Mouse (Mus musculus) MEL (cell line): Measurements from ENCODE around the gene 4930432M17Rik. TPM values are rescaled to one million over a fixed set of nuclear protein-coding genes. Genes with fewer than 3 reads are reported as not detected.

Source experiments
- DNase-seq: peaks from one replicate; pipeline ENCODE4 v3.0.0; 2011; ENCODE audit warnings: low read depth, low spot score
- H3K27ac ChIP-seq: 2 replicates; pipeline ENCODE4 v1.5.1; 2012; ENCODE audit warnings: low read depth, mild to moderate bottlenecking, control low read depth, low read length, moderate library complexity; ENCODE audit not compliant: control insufficient read depth
- H3K27me3 ChIP-seq, 2 experiments: fragments of 150-350 bp in 1 of 2; sonication (generic) in 1 of 2; 2 replicates each; pipeline ENCODE4 v1.6.1; 2012; ENCODE audit warnings: low read length in 2 of 2, mild to moderate bottlenecking in 2 of 2, improper control_type of control experiment in 1 of 2, moderate library complexity in 1 of 2; ENCODE audit not compliant: insufficient read depth in 2 of 2, control insufficient read depth in 1 of 2
- H3K36me3 ChIP-seq, 2 experiments: 2 replicates each; pipeline ENCODE4 v1.6.1; 2012 to 2014; ENCODE audit warnings: low read length in 2 of 2, improper control_type of control experiment in 1 of 2, inconsistent platforms in 1 of 2, mild to moderate bottlenecking in 1 of 2; ENCODE audit not compliant: insufficient read depth in 2 of 2, control insufficient read depth in 1 of 2
- H3K4me1 ChIP-seq, 2 experiments: fragments of 150-350 bp in 1 of 2; sonication (generic) in 1 of 2; 2 replicates each; pipeline ENCODE4 v1.6.1; 2012; ENCODE audit warnings: low read length in 2 of 2, improper control_type of control experiment in 1 of 2, mild to moderate bottlenecking in 1 of 2; ENCODE audit not compliant: insufficient read depth in 2 of 2, control insufficient read depth in 1 of 2
- H3K4me3 ChIP-seq, 2 experiments: fragments of 150-350 bp in 1 of 2; sonication (generic) in 1 of 2; 2 replicates each; pipeline ENCODE4 v1.5.1; 2012; ENCODE audit warnings: low read depth in 2 of 2, low read length in 2 of 2, mild to moderate bottlenecking in 2 of 2, moderate library complexity in 2 of 2, control low read depth in 1 of 2, improper control_type of control experiment in 1 of 2; ENCODE audit not compliant: control insufficient read depth in 1 of 2, insufficient read depth in 1 of 2
- H3K79me2 ChIP-seq: 2 replicates; pipeline ENCODE4 v1.6.1; 2012; ENCODE audit warnings: mild to moderate bottlenecking, low read length, moderate library complexity; ENCODE audit not compliant: control insufficient read depth, poor library complexity, insufficient read depth
- H3K9ac ChIP-seq: 2 replicates; pipeline ENCODE4 v1.6.1; 2012; ENCODE audit warnings: low read depth, mild to moderate bottlenecking, control low read depth, low read length, moderate library complexity; ENCODE audit not compliant: control insufficient read depth, poor library complexity, severe bottlenecking
- H3K9me3 ChIP-seq: fragments of 150-350 bp; sonication (generic); replicated peaks from 2 replicates; pipeline ENCODE4 v1.6.1; 2012; ENCODE audit warnings: mild to moderate bottlenecking, low read length, improper control_type of control experiment, moderate library complexity; ENCODE audit not compliant: insufficient read depth
- BHLHE40 ChIP-seq: IDR thresholded peaks from 2 replicates; pipeline ENCODE4 v1.6.1; 2012; ENCODE audit warnings: low read depth, mild to moderate bottlenecking, inconsistent platforms, low read length, improper control_type of control experiment, borderline replicate concordance
- CHD1 ChIP-seq: IDR thresholded peaks from 2 replicates; pipeline ENCODE4 v1.6.1; 2012; ENCODE audit warnings: low read depth, mild to moderate bottlenecking, inconsistent platforms, low read length, improper control_type of control experiment
- CHD2 ChIP-seq: IDR thresholded peaks from 2 replicates; pipeline ENCODE4 v1.6.1; 2011; ENCODE audit warnings: low read length, improper control_type of control experiment
- CTCF ChIP-seq, 3 experiments: IDR thresholded peaks in 2 of 3; conservative IDR thresholded peaks in 1 of 3; 2 replicates each; pipeline ENCODE4 v1.5.1; 2011 to 2012; ENCODE audit warnings: low read length in 3 of 3, low read depth in 2 of 3, mild to moderate bottlenecking in 2 of 3, improper control_type of control experiment in 1 of 3, inconsistent platforms in 1 of 3, mixed read lengths in 1 of 3, moderate library complexity in 1 of 3; ENCODE audit not compliant: control insufficient read depth in 1 of 3, insufficient read depth in 1 of 3, poor library complexity in 1 of 3, severe bottlenecking in 1 of 3
- E2F4 ChIP-seq: IDR thresholded peaks from 2 replicates; pipeline ENCODE4 v1.6.1; 2011; ENCODE audit warnings: low read depth, low read length, improper control_type of control experiment, borderline replicate concordance
- EP300 ChIP-seq, 2 experiments: IDR thresholded peaks; 2 replicates each; pipeline ENCODE4 v1.6.1; 2011; ENCODE audit warnings: improper control_type of control experiment in 2 of 2, low read length in 2 of 2, low read depth in 1 of 2, mild to moderate bottlenecking in 1 of 2
- ETS1 ChIP-seq: IDR thresholded peaks from 2 replicates; pipeline ENCODE4 v1.6.1; 2012; ENCODE audit warnings: low read depth, mild to moderate bottlenecking, inconsistent platforms, low read length, improper control_type of control experiment, moderate library complexity
- GATA1 ChIP-seq: IDR thresholded peaks from 2 replicates; pipeline ENCODE4 v1.6.1; 2011; ENCODE audit warnings: low read depth, low read length, improper control_type of control experiment
- HCFC1 ChIP-seq: IDR thresholded peaks from 2 replicates; pipeline ENCODE4 v1.6.1; 2012; ENCODE audit warnings: low read depth, mild to moderate bottlenecking, inconsistent platforms, low read length, improper control_type of control experiment, moderate library complexity
- KAT2A ChIP-seq: conservative IDR thresholded peaks from 2 replicates; pipeline ENCODE4 v1.6.1; 2012; ENCODE audit warnings: low read depth, low read length, improper control_type of control experiment, inconsistent platforms
- MAFK ChIP-seq: IDR thresholded peaks from 2 replicates; pipeline ENCODE4 v1.6.1; 2011; ENCODE audit warnings: low read depth, mild to moderate bottlenecking, low read length, improper control_type of control experiment, borderline replicate concordance
- MAZ ChIP-seq: IDR thresholded peaks from 2 replicates; pipeline ENCODE4 v1.6.1; 2012; ENCODE audit warnings: low read depth, mild to moderate bottlenecking, inconsistent platforms, low read length, improper control_type of control experiment
- MXI1 ChIP-seq: IDR thresholded peaks from 2 replicates; pipeline ENCODE4 v1.6.1; 2011; ENCODE audit warnings: mild to moderate bottlenecking, low read depth, low read length, improper control_type of control experiment
- MYB ChIP-seq: IDR thresholded peaks from 2 replicates; pipeline ENCODE4 v1.6.1; 2011; ENCODE audit warnings: mild to moderate bottlenecking, low read depth, low read length, improper control_type of control experiment
- MYC ChIP-seq: IDR thresholded peaks from 2 replicates; pipeline ENCODE4 v1.6.1; 2011; ENCODE audit warnings: low read depth, mild to moderate bottlenecking, low read length, improper control_type of control experiment, moderate library complexity
- NELFE ChIP-seq: IDR thresholded peaks from 2 replicates; pipeline ENCODE4 v1.6.1; 2011; ENCODE audit warnings: low read depth, low read length, improper control_type of control experiment
- NRF1 ChIP-seq: IDR thresholded peaks from 2 replicates; pipeline ENCODE4 v1.6.1; 2014; ENCODE audit warnings: low read depth, mild to moderate bottlenecking, inconsistent platforms, low read length, improper control_type of control experiment, moderate library complexity; ENCODE audit not compliant: poor library complexity, insufficient read depth, severe bottlenecking
- POLR2A ChIP-seq, 2 experiments: IDR thresholded peaks; 2 replicates each; pipeline ENCODE4 v1.6.1; 2011 to 2012; ENCODE audit warnings: low read length in 2 of 2, mild to moderate bottlenecking in 2 of 2, control low read depth in 1 of 2, improper control_type of control experiment in 1 of 2, low read depth in 1 of 2, moderate library complexity in 1 of 2; ENCODE audit not compliant: control insufficient read depth in 1 of 2, insufficient read depth in 1 of 2, poor library complexity in 1 of 2
- POLR2AphosphoS5 ChIP-seq: IDR thresholded peaks from 2 replicates; pipeline ENCODE4 v1.6.1; 2012; ENCODE audit warnings: low read depth, borderline replicate concordance, mild to moderate bottlenecking, inconsistent platforms, low read length, moderate library complexity, mixed read lengths
- RAD21 ChIP-seq: IDR thresholded peaks from 2 replicates; pipeline ENCODE4 v1.6.1; 2011; ENCODE audit warnings: mild to moderate bottlenecking, low read depth, low read length, improper control_type of control experiment
- RCOR1 ChIP-seq: IDR thresholded peaks from 2 replicates; pipeline ENCODE4 v1.6.1; 2012; ENCODE audit warnings: low read depth, mild to moderate bottlenecking, inconsistent platforms, low read length, improper control_type of control experiment
- SIN3A ChIP-seq: IDR thresholded peaks from 2 replicates; pipeline ENCODE4 v1.6.1; 2012; ENCODE audit warnings: low read length, improper control_type of control experiment, inconsistent platforms
- SMC3 ChIP-seq: IDR thresholded peaks from 2 replicates; pipeline ENCODE4 v1.6.1; 2011; ENCODE audit warnings: low read depth, low read length, improper control_type of control experiment
- UBTF ChIP-seq: IDR thresholded peaks from 2 replicates; pipeline ENCODE4 v1.6.1; 2012; ENCODE audit warnings: low read depth, mild to moderate bottlenecking, inconsistent platforms, low read length, improper control_type of control experiment, moderate library complexity, borderline replicate concordance; ENCODE audit not compliant: insufficient read depth
- USF1 ChIP-seq: IDR thresholded peaks from 2 replicates; pipeline ENCODE4 v1.6.1; 2014; ENCODE audit warnings: low read depth, mild to moderate bottlenecking, inconsistent platforms, low read length, improper control_type of control experiment, moderate library complexity
- USF2 ChIP-seq, 2 experiments: IDR thresholded peaks; 2 replicates each; pipeline ENCODE4 v1.6.1; 2011 to 2012; ENCODE audit warnings: improper control_type of control experiment in 2 of 2, low read length in 2 of 2, borderline replicate concordance in 1 of 2, inconsistent platforms in 1 of 2, low read depth in 1 of 2, mild to moderate bottlenecking in 1 of 2; ENCODE audit not compliant: insufficient read depth in 1 of 2
- ZC3H11A ChIP-seq: IDR thresholded peaks from 2 replicates; pipeline ENCODE4 v1.6.1; 2012; ENCODE audit warnings: low read depth, mild to moderate bottlenecking, inconsistent platforms, low read length, improper control_type of control experiment
- ZKSCAN1 ChIP-seq: IDR thresholded peaks from 2 replicates; pipeline ENCODE4 v1.6.1; 2012; ENCODE audit warnings: low read depth, mild to moderate bottlenecking, inconsistent platforms, low read length, improper control_type of control experiment, moderate library complexity
- ZMIZ1 ChIP-seq: IDR thresholded peaks from 2 replicates; pipeline ENCODE4 v1.6.1; 2012; ENCODE audit warnings: low read depth, mild to moderate bottlenecking, inconsistent platforms, low read length, improper control_type of control experiment, moderate library complexity
- ZNF384 ChIP-seq: IDR thresholded peaks from 2 replicates; pipeline ENCODE4 v1.6.1; 2012; ENCODE audit warnings: low read depth, mild to moderate bottlenecking, inconsistent platforms, low read length, improper control_type of control experiment
- polyA plus RNA-seq, 2 experiments: library from polyadenylated mRNA; stranded (reverse) in 1 of 2; unstranded in 1 of 2; fragments of >175 nt in 1 of 2; fragments of >200 nt in 1 of 2; gene quantifications; 2 replicates each; pipeline versions ENCODE4 v1.2.1 to v1.2.4; 2012; ENCODE audit warnings: low replicate concordance in 2 of 2, low read depth in 1 of 2; ENCODE audit not compliant: insufficient read length in 2 of 2, insufficient read depth in 1 of 2, missing spikeins in 1 of 2
- total RNA-seq: library from RNA; depleted of rRNA; stranded (reverse); fragments of 300-350 nt; gene quantifications from 2 replicates; pipeline ENCODE4 v1.2.3, GENCODE M21; 2012

The 4930432M17Rik gene
- total and polyA plus RNA-seq, 3 experiments: not detected

DNA sequence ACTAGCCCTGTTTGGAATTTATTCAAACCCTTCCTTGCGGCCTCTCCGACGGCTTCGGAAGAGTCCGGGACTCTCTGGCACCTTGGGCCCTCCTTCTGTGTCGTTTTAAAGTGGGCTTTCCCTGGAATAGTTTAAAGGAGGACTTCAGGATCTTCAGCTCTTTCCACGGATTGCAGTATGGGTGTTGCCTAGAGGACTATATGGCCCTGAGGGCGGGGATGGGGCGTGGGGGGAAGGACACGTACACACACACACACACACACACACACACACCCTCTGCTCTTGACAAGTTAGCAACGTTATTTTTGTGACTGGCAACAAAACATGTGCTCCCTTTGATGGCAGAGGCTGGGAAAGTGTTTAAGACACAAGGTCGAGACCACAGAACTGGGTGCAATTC, 54.0 kb downstream of the 4930432M17Rik start:
- H3K36me3 ChIP-seq: no peaks in the 10 kb centered on the region
- H3K79me2 ChIP-seq: no peaks in the 10 kb centered on the region
- H3K9ac ChIP-seq: no peak overlapping the region
- H3K27ac ChIP-seq: no peak overlapping the region
- DNase-seq: no peak
- H3K27me3 ChIP-seq: no peaks in the 10 kb centered on the region
- TF ChIP-seq ZMIZ1: no peak
- TF ChIP-seq USF1: no peak
- no peak for TF ChIP-seq ZNF384
- no peak for TF ChIP-seq ZKSCAN1
- no peak for TF ChIP-seq UBTF
- no peak for TF ChIP-seq NELFE
- no peak for TF ChIP-seq MAZ
- TF ChIP-seq ETS1: no peak
- no peak for TF ChIP-seq MYC
- TF ChIP-seq NRF1: no peak
- no peak for TF ChIP-seq USF2 (IDR thresholded peaks at IDR 0.05; ENCODE audit: borderline replicate concordance in 1 of 2, insufficient read depth in 1 of 2, low read depth in 1 of 2, low read length in 2 of 2)
- TF ChIP-seq RAD21: no peak
- no peak for TF ChIP-seq RCOR1
- TF ChIP-seq CHD2: no peak
- TF ChIP-seq SIN3A: no peak
- no peak for TF ChIP-seq HCFC1
- TF ChIP-seq KAT2A: no peak
- TF ChIP-seq CTCF (IDR thresholded peaks at IDR 0.05 in 2 of 3, conservative IDR thresholded peaks at IDR 0.05 in 1 of 3; ENCODE audit: control insufficient read depth in 1 of 3, insufficient read depth in 1 of 3, low read depth in 2 of 3, low read length in 3 of 3, poor library complexity in 1 of 3, severe bottlenecking in 1 of 3): no peak
- no peak for TF ChIP-seq GATA1
- TF ChIP-seq EP300 (IDR thresholded peaks at IDR 0.05; ENCODE audit: low read depth in 1 of 2, low read length in 2 of 2): no peak
- no peak overlapping the region for H3K4me3 ChIP-seq
- H3K4me1 ChIP-seq: no peaks in the 10 kb centered on the region
- H3K9me3 ChIP-seq: no peaks in the 10 kb centered on the region

DNA sequence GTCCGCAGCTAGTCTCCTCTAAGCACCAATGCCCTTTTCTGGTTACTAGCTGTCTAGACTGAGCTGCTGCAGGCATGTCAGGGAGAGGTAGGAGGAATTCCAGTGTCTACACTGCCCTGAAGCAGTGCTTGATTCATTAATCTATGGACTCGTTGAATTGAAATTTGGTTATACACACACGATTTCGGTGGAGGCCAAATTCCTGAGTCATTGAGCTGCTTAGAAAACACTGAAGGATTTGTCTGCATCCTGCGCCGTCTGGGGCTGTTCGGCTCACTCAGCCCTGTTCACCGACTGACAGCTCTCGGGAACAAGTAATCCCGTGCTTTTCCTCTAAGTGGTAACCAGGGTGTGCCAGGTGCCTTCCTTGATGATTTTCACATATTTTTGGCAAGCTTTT, 55.1 kb downstream of the 4930432M17Rik start:
- Histone ChIP-seq H3K27ac (no peak overlapping the region), H3K9me3 (no peaks in the 10 kb centered on the region), H3K79me2 (no peaks in the 10 kb centered on the region), H3K9ac (no peak overlapping the region), H3K27me3 (no peaks in the 10 kb centered on the region), H3K4me1 (no peaks in the 10 kb centered on the region), H3K36me3 (no peaks in the 10 kb centered on the region), H3K4me3 (no peak overlapping the region)
- TF ChIP-seq MAFK: no peak
- no peak for TF ChIP-seq USF1
- no peak for TF ChIP-seq MXI1
- TF ChIP-seq POLR2AphosphoS5: no peak
- TF ChIP-seq ZKSCAN1: no peak
- TF ChIP-seq BHLHE40: no peak
- TF ChIP-seq ZC3H11A: no peak
- TF ChIP-seq E2F4: no peak
- TF ChIP-seq ZNF384: no peak
- TF ChIP-seq EP300 (IDR thresholded peaks at IDR 0.05; ENCODE audit: low read depth in 1 of 2, low read length in 2 of 2): no peak
- TF ChIP-seq CHD2: no peak
- no peak for TF ChIP-seq RAD21
- no peak for TF ChIP-seq CHD1
- no peak for TF ChIP-seq NRF1
- TF ChIP-seq SMC3: no peak
- no peak for TF ChIP-seq CTCF (IDR thresholded peaks at IDR 0.05 in 2 of 3, conservative IDR thresholded peaks at IDR 0.05 in 1 of 3; ENCODE audit: control insufficient read depth in 1 of 3, insufficient read depth in 1 of 3, low read depth in 2 of 3, low read length in 3 of 3, poor library complexity in 1 of 3, severe bottlenecking in 1 of 3)
- TF ChIP-seq POLR2A (IDR thresholded peaks at IDR 0.05; ENCODE audit: control insufficient read depth in 1 of 2, insufficient read depth in 1 of 2, low read depth in 1 of 2, low read length in 2 of 2, poor library complexity in 1 of 2): no peak
- TF ChIP-seq ETS1: no peak
- TF ChIP-seq MYB: no peak
- TF ChIP-seq UBTF: no peak
- DNase-seq: no peak
